Mouse (Mus musculus): ENCODE data around the gene Afmid. TPM values are rescaled to one million over a fixed set of nuclear protein-coding genes. Genes with fewer than 3 reads are reported as not detected.

The Afmid gene
- polyA plus RNA-seq, 1 experiment from 2014 or later: 6.5 TPM

DNA sequence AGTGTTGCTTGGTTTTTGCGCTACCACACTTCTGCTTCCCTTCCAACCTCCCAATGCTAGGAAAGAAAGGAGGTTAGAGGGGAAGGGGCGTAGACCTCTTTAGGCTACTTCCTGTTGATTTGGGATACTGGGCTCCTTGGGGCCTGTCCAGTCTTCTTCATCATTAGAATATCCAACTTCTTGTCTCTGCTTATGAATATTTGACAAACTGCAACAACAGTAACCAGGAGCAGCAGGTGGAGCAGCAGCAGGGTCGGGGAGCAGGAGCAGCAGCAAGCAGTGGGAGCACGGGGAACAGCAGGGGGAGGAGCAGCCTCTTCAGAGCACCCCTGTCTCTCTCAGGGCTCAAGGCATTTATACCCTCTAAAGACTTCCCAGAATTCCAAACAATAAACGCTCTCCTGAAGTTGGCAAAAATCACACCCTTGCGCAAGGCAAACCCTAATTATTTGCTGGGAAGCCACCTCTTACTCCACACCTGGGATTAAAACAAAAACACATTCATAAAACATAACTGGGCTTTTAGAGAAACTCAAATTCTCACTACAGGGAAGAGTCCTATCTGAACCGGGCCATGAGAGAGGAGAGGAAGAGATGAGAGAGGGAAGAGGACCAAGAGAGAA, 22.0 kb downstream of the Afmid start:
- no peak for DNase-seq (ENCODE audit: low spot score)

DNA sequence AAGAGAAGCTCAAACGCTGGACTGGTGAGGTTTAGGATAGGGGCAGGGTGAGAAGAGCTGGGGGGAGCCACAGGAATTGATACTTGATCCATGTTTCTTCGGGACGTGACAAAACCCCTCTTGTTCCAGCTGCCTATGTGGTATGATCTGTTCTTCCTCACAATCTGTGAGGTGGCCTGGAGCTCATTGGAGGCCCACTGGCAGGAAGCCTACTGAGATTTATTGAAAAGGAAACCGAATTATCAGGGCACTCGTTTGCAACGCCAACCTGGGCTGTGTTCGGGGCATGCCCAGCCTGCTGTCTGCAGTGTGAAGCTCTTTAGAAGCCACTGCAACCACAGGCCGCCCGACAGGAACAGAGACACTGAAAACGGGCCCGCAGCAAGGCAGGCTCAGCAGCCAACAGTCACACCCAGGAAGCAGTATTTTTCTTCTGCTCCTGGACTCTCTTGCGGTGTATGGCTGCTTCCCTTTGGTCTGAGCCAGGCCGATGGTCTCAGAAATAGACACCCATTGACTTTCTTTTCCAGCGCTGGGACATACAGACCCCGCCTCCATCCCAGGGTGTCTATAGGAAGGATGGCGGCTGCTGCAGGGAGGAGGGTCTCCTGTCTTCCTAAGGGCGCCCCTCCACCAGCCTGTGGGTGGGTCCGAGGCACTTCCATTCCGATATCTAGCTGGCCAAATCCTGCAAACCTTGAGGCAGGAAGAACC, 22.7 kb downstream of the Afmid start:
- DNase-seq (ENCODE audit: low spot score): peak; percentile 63

DNA sequence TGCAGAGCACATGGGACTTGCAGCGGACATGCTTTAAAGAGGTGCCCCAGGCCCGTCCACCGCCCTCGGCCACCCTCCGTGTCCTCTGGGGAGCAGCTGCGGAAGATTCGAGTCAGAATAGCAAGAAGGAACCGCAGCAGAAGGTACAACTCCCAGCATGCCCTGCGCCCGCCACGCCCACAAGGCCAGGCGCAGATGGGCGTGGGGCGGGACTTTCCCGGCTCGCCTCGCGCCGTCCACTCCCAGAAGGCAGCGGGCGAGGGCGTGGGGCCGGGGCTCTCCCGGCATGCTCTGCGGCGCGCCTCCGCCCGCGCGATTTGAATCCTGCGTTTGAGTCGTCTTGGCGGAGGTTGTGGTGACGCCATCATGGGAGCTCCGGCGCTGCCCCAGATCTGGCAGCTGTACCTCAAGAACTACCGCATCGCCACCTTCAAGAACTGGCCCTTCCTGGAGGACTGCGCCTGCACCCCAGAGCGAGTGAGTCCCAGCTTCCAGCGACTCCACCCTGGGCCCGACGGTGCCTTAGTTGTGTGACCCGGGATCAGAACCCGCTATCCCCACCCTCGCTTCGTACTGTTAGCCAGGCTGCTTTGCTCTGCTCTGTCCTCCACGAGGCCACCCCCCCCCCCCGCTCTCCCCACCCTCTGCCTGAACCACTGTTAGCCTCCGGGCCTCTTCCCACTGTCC, 23.4 kb downstream of the Afmid start, which contains the start of gene Birc5:
Gene Birc5 (plus strand): TSS at position 267 of the 687 bp plus-strand sequence.
- peak; percentile 98 for DNase-seq (ENCODE audit: low spot score)

- DNase-seq (ENCODE audit: low spot score): no peak
These were observed 27.2 kb downstream of the Afmid start for GRCm38 (mm10) chr11:117852875-117853274.

- DNase-seq (ENCODE audit: low spot score): no peak
These were observed 28.5 kb downstream of the Afmid start for GRCm38 (mm10) chr11:117854241-117854640.

GRCm38 (mm10) chr11:117855360-117855759, 29.6 kb downstream of the Afmid start:
- no peak for DNase-seq (ENCODE audit: low spot score)

- DNase-seq (ENCODE audit: low spot score): no peak
These were observed 30.3 kb downstream of the Afmid start for GRCm38 (mm10) chr11:117855975-117856374.

DNA sequence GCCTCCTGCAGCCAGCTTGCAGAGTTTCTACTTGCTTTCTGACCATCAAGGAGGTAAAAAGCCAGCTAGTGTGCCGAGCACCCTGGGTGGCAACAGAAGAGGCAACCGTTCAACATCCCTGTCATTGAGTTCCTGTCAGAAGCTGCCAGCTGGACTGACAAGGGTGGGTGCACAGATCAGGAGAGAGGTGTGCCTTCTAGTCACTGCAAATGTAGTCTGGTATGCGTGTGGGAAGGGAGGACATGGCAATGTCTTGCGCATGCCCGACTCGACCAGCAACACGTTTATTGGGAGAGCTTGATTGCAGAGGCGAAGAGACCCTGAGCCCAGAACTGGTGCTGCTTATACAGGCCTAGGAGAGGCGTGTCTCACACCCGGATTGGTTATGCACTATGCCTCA, 31.7 kb downstream of the Afmid start:
- no peak for DNase-seq (ENCODE audit: low spot score)

- no peak for DNase-seq (ENCODE audit: low spot score)
These were observed 32.7 kb downstream of the Afmid start for GRCm38 (mm10) chr11:117858392-117858791.

- peak; percentile 46 for DNase-seq (ENCODE audit: low spot score)
These were observed 34.9 kb downstream of the Afmid start, which contains the start of gene Tmem235 for GRCm38 (mm10) chr11:117860601-117861000. TSS of gene Tmem235 (plus strand) at chr11:117860752.

DNA sequence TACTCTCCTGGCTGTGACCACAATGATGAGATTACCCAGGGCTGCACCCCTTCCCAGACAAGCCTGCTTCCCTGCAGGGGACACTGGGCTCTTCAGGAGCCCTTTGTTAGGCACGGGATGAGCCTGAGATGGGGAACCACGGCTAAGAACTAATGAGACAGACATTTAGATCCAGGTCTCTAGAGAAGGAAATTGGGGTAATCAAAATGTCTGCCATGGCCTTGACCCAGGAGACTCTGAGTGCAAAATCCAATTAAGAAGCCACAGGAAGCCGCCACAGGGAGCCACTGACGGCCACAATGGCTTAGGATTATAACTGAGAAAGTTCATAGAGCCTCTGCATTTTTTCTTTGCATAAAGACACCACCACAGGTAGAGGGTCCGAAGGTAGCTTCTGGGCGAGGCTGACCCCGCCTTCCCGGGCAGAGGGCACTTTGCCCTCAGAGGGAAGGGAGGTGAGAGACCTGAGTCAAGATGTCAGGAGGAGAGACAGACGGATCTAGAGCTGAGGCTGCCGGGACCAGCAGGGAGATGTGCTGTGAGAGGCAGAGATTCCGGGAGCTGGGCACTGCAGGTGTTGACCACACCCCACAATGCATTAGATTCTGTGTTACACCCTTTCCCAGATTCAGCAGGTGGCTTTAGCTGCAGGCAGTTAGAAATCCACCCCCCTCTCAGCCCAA, 37.6 kb downstream of the Afmid start:
- no peak for DNase-seq (ENCODE audit: low spot score)

GRCm38 (mm10) chr11:117864805-117865204, 39.1 kb downstream of the Afmid start:
- no peak for DNase-seq (ENCODE audit: low spot score)

DNA sequence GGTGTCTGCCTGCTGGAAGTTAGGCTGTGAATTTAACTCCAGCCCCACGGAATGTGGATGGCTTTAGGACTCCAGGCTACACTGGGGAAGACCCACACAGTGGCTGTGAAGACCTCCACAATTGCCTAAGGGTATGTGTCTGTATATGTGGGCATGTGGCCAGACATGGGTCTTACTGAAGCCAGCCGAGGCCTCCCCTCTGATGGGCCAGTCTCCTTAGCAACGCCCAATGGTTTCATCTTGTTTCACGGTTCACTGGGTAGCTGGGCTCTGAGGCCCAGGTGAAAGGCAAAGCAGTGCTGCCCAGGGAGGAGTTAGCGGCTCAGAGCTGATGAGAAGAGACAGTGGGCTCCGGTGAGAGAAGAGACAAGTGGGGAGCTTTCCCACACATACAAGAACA, 40.3 kb downstream of the Afmid start:
- DNase-seq (ENCODE audit: low spot score): no peak

- peak; percentile 91 for DNase-seq (ENCODE audit: low spot score)
These were observed 45.1 kb downstream of the Afmid start for GRCm38 (mm10) chr11:117870688-117871365.

DNA sequence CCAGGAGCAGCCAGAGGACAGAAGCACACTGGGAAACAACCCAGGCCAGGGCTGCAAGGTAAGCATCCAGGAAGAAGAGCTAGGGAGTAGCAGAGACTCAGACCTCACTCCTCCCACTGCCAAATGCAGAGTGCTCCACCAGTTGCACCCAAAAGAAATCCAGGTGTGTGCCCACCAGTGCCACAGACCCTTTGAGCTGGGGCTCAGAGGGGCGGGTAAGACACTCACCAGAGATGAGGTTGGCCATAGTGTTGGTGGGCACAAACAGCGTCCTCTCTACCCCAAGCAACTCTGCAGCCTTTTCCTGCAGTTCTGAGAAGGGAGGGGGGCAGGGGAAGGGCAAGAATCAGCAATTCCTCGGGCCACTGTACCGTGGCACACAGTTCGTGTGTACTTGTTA, 45.7 kb downstream of the Afmid start:
- peak; percentile 62 for DNase-seq (ENCODE audit: low spot score)

GRCm38 (mm10) chr11:117871911-117872584, 46.3 kb downstream of the Afmid start:
- DNase-seq (ENCODE audit: low spot score): peak; percentile 95

DNA sequence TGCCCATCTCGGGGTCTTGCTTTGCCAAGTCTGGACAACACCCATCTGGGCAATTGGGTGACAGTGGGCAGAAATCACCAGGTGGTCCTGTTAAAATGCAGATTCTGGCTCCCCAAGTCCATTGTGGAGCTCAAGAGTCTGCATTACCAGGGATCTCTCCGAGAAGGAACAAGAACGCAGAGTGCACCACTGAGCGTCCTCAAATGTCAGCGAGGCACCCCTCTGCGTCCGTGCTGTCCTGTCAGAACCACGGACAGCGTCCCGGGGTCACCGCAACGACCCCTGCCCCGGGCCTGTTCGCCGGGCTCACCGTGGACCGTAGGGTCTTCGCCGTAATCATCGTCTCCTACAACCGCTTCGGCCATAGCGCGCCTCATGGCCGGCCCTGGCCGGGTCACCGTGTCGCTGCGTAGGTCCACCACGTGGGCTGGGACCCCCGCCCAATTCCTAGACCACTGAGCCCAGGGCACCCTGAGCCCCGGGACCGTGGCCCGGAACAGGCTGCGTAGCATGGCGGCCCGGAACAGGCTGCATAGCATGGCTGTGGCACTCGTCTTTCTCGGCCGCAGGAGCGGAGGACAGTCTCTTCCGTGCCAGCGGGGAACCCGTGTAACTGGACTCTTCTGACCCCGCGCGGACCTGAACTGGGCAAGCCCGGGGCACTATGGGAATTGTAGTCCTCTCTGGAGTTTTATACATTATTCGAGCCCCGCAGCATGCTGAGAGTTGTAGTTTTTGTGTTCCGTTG, 47.3 kb downstream of the Afmid start, which contains the start of gene Tha1:
Gene Tha1 (minus strand): TSS at position 621 of the 748 bp plus-strand sequence.
- peak; percentile 38 for DNase-seq (ENCODE audit: low spot score)

- DNase-seq (ENCODE audit: low spot score): peak; percentile 61
These were observed 48.7 kb downstream of the Afmid start for GRCm38 (mm10) chr11:117874419-117874818.

- peak; percentile 44 for DNase-seq (ENCODE audit: low spot score)
These were observed 50.0 kb downstream of the Afmid start for GRCm38 (mm10) chr11:117875681-117876080.

Data from thymus, postnatal 0 days (tissue).